Mouse (Mus musculus): ENCODE measurements around the gene Tgm2.

Tgm2 gene

DNA sequence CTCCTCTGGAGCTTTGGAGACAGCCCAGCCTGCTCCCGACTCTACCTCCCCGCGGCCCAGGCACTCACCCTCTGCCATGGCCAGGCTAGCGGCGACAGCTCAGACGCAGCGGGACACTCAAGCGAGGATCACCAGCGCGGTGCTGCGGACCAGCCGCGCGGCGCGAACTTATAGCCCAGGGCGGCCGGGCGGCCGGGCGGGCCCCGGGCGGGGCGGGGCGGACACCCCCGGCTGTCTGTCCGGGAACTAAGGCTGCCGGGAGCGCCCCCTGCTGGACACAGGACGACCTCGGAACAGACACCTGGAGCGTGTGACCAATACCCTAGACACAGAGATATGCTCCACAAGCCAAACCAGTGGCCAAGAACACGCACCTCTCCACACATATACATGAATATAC lies at the start of gene Tgm2:
Gene Tgm2 (minus strand): TSS at position 214 of the 400 bp plus-strand sequence.
- peak; percentile 79 to 93 for DNase-seq

DNA sequence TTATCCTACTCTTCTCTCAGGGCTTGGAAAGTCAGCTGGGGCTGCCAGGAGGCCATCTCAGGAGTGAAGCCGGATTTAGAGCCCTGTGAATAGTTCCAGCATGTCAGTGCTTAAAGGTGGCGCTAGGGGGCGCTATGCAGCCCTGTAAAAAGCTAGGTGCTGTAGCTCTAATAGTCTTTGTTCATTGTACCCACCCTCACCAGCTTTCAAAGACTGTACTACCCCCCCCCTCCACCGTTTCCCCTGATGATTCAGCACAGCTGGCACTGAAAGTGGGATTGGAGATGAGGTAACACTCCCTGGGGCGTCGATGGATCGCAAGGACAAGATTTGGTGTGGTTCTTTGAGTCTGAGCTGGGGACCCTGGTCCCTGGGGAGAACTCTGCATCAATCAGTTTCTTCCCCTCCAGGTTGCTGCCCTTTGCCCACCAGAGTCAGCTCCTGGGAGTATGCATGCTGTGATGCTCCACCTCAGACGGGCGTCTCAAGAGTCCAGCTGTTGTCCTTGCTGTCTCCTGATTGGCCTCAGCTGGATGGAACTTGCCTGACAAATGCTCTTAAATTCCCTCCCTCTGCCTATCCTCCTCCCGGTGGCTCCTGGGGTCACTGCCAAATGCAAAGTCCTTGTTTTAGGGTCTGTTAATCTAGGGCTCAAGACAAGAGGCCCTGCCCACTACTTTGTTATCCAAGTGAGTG lies 48.9 kb upstream of the Tgm2 start:
- DNase-seq, result peak in 1 of 2 experiments; percentile 43

DNA sequence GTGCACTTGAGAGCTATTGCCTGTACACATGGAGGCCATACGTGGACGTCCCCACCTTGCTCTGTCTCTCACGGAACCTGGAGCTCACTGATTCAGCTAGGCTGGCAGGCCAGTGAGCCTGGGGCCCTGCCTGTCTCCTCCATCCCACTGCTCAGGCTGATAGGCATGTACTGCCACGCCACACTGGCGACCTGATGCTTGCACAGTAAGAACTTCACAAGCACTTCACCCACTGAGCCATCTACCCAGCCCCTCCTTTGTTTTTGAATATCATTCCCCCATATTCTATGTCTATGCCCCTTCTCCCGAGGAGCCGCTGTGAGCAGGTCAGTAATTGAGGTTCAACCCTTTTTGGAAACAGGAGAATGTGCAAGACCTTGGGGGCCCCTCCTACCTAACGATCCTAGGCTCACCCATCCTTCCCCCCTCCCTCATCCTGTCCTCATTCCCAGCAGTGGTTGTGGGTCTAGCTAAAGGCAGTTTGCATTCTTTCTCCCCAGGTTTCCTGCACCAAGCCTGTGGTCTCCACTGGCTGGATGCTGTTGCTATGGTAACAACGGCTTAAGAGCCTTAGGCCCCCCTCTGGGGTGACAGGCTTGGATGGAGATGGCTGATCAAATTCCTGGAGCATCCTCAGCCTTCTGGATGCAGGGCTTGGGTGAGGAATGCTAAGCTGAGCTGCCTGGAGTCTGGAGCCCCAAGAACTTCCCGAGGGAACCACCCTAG lies 47.5 kb upstream of the Tgm2 start:
- no peak for DNase-seq

DNA sequence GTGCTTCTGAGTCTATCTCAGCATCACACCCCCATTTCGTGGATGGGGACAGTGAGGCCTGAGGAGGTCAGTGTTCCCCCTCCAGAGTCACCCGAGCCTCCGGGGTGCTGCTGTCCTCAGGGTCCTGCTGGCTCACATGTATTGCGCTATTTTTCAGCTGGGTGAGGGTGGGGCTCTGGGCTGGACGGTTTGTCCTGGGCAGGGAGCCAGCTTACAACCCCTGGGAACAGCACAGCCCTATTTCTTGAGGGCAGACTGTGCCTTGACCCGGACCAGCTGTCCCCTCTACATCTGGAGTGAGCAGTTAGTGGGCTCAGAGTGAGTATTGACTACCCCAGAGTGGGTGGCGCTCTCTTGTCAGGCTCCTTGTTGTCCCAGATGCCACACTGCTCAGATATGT lies 44.9 kb upstream of the Tgm2 start:
- DNase-seq, result no peak

DNA sequence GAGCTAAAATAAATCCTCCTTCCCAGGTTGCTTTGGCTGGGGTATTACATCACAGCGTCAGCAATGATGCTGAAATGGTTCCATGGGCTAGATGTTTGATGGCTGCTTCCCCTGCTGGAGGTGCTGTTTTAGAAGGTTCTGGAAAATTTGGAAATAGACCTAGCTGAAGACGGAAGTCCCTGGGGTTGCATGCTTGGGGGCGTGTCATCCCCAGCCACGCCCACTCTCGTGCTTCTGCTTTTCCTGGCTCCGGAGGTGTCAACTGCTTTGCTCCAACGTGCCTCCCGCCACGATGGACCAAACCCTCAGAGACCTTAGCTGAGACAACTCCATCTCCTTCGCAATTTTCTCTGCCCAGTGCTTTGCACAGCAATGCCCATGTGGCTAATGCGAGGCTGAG lies 43.2 kb upstream of the Tgm2 start:
- DNase-seq, result no peak

DNA sequence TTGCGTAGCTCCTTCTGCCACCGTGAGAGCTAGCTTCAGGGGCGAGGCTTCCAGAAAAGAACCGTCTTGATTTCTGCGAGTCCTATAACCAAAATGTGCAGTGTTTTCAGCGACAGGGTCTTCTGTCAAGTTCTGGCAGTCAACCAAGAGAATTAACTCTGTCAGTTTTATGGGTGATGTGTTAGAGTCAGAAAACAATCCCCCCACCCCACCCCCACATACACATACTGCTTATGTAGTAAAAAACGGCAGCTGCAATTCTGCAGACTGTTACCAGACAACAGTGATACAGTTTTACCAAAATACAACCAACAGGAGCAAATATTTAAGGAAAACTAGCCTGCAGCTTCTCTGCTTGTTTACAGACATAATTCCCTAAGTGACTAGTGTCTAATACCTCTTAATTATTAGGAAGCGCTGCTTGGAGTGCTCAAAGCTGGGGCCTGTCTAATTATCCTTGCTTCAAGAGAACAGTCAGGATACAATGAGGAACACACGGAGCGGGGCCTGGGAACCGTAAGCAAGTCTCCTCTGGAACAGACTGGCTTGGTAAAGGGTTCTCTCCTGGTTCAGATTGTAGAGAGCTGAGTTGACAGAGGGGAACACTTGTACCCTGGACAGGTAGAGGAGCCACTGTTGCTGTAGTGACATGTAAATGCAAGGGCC lies 40.1 kb upstream of the Tgm2 start:
- no peak for DNase-seq

DNA sequence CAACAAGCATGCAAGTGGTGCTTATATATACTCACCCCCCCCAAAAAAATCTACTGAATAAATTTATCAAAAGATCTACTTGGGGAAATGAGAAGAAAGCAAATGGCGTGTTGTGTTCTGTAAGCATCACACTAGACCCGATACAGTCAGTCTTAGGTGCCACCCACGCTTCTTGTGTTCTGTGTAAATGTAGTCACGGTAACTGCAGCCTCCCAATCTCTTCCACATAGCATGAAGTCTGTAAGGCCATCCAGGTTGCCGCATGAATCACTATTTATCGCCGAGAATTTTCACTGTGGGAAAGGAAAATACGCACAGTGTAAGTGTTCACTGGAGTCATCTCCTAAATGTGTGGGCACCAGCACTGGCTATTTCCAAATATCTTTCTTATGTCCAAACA lies 37.0 kb upstream of the Tgm2 start:
- DNase-seq, result no peak

DNA sequence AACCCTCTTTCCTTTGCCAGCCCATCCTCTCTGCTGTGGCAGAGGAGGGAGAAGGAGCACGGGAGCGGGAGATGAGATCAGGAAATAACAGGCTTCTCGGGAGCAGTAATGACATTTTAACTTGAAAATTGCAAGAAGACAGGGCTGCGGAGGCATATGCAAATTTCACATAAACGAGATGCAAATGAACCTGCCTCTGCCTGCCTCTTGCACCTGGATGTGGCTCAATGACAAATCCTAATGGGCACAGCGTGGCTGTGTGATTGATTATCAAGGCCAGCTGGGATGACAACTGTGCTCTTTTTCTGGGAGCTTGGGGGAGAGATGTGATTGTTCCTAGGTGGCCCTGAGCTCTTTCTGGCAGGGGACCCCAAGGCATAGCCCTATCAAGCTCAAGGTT lies 35.7 kb upstream of the Tgm2 start:
- DNase-seq, result no peak

DNA sequence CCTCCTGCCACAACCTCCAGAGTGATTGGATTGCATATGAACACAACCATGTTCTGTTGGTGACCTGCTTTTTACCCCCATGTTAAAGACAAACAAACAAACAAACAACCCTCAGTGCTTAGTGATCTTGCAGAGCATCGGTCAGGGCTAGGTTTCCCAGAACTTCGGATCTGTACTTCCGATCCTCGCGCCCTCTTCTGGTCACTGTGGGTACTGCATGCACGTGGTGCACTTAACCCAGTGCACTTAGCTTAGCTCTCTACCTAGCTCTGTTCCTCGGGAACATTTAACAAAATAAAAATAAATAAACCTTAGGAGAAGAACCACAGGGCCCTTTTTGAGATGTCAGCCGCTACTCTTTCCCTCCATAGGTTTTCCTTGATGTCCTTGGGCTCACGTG lies 34.6 kb upstream of the Tgm2 start:
- peak in 1 of 2 experiments; percentile 58 for DNase-seq

DNA sequence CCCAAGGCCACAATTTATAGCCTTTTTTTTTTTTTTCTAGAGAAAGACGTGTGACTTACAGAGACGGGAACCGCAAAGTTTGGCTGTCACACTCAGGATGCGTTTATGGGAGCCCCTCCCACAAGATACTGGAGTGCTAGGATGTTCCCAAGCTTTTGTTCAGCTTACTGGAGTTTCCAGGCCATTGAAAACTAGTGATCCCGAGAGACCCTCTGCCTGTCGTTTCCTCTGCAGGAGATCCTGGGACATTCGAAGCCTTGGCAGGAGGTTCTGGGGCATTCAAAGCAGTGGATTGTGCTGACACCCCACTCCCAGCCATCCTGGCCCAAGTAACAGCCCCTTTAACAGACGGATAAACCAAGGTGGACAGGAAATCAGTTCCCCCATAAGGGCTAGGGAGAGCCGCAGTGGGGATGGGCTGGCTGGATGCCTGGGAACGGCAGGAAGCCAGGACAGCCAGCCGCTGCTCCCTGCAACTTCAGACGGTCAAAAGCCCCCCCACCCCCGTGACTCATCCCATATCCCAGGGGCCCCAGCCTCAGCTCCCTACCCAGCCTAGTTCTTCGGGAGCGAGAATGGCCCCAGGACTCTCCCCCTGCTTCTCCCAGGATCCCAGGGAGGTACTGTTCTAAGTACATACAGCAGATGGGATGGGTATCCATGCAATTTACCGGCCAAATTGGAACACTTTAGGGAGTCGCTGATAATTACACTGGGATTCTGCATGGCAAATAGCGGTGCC lies 33.3 kb upstream of the Tgm2 start:
- no peak for DNase-seq

DNA sequence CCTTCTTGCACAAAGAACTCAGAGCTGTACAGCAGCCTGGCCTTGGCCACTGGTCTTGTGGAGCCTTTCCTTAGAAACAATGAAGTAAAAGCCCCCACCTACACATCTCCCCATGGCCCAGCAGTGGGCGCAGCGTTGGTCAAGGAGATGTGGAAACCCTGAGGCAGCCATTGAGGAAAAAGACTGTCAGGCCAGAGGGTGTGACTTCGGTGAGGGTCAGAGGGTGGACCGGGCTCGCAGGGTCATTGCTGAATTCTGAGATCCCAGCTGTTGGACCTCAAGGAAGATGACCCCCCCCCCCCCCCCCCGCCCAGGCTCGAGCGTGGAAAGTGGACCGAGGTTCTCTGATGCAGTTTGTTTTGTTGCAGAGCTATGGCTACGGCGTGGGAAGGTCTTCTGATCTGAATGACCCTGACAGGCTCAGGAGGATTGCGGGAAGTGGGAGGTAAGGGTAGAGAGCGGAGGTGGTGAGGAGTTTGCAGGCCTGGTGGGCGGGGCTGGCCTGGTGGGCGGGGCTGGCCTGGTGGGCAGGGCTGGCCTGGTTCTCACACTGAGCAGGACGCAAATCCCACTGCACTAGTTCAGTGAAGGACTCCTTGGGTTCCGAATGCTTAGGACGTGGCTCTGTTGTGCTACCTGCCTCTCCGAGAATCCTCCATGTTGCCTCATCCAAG lies 32.6 kb upstream of the Tgm2 start:
- peak; percentile 69 to 85 for DNase-seq

DNA sequence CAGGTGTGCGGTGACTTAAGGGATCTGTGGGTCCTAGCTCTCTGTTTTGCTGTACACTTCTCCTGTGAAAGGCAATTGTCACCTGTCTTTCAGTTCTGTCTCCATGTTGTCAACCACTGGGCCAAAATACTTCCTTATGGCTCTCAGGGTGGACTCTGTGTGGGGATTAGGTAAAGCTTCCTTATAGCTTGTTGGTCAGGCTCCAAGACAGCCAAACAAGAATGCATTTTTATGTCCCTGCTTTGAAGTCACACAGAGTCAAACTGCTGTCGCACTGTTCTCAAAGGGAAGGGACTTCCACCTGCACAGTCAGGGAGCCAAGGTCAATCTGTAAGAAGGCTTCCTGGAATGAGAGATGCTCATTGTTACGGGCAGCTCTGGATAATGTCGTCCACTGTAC lies 31.9 kb upstream of the Tgm2 start:
- no peak for DNase-seq

DNA sequence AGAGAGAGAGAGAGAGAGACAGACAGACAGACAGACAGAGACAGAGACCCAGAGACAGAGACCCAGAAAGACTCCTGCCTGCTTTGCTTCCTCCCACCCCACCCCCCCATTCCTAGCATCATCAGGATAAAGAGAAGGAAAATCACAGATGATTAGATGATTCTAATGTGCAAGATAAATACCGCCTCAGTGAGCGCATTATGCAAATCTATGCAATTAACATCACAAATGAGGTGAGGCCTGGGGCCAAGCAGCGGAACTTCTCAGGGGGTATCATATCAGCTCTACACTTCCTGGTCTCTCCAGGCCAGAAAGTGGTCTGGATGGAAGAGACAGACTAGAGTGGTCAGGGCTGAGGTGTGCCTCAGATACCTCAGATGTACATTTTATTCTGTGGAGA lies 31.3 kb upstream of the Tgm2 start:
- no peak for DNase-seq

DNA sequence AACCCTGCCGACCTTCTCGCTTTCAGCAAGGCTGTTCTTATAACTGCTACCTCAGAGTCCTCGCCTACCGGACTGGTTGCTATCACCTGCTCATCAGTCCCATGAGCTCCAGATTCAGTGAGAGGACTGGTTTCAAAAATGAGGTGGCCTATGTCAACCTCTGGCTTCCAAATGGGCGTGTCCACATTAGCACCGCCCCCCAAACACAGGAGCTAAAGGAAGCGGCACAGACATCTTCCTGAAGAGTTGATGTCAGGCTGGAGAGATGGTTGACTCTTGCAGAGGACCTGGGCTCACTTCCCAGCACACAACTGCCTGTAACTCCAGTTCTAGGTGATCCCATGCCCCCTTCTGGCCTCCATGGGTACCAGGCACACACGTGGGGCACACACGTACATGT lies 30.5 kb upstream of the Tgm2 start:
- no peak for DNase-seq

DNA sequence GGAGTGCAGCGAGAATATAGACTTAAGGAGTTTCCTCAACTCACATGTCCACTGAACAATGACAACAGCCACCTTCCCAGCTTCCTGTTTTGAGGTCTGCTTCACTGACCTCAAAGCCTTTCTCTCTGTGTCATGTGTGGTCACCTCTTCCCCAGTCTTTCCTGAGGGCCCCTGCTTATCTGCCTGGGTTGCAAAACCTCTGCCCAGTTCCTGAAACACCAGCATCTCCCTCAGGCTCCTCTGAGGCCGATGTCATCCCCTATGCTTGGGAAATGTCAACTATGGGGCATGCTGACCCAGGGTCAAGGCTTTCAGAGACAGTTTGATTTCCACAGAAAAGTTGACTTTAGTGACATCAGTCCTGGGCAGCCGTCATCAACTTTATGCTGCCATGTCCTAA lies 29.2 kb upstream of the Tgm2 start:
- DNase-seq, result no peak

DNA sequence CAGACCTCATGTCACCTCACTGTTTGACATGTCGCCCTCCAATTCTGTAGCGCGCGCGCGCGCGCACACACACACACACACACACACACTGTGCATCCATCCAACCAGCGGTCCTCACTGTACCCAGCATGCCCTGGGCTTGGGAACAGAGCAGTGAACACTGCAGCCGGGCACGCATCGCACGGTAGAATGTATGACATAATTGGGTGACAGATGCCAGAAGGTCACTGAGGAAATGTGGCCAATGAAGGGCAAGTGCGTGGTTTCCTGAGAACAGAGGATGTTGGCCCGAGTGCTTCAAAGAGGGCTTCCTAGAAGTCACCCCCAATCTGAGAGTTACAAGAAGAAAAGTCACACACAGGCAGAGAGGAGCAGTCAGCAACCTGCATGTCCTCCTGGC lies 28.7 kb upstream of the Tgm2 start:
- DNase-seq, result peak in 1 of 2 experiments; percentile 31

DNA sequence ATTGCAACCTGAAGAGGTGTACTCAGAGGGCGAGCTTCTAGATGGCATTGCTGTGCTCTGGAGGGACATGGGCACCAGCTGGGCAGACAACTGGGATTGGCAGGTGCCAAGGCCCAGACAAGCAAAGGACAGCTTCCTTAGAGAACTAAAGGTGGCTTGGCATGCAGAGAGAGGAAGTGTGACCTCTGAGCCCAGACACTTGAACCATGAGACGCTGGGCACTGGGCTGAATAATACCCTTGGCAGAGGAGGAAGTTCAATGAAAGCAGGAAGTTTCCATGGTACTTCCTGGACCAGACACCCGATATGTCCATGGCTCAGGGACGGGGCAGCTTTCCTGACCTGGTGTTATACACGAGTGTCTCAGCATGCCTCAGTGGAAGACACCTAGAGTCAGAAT lies 28.2 kb upstream of the Tgm2 start:
- DNase-seq, result peak in 1 of 2 experiments; percentile 38

DNA sequence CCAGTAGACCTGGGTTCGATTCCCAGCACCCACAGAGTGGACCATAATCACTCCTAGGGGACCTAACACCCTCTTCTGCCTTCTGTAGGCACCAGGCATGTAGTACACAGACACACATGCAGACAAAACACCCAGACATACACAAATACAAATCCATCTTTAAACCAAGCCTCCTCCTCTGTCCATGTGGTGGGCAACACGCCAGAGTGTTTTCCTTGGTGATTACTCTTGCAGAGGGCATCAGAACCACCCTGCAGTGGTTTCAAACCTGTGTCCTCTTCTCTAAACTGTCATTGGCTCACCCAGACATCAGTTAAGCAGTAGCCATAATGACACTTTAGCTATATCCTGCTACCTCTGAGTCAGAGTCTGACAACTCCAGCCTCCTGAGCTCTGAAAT lies 24.2 kb upstream of the Tgm2 start:
- DNase-seq, result no peak

DNA sequence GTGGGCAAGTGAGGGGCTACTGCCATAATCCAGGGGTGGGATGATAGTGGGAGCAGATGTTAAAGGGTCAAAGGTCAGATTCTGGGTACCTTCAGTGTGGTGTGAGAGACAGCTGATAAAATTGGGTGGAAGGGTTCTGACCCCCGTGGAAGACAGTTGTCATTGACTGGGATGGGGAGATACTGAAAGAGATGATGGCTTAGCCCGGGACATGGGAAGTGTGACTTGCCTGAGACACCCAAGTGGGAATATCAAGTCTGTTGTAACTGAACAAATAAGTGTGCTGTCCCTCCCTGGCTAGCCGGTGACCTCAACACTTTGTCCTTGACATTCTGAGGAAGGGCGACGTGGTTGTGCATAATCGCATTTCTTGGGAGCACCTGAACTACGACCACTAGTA lies 23.5 kb upstream of the Tgm2 start:
- no peak for DNase-seq

DNA sequence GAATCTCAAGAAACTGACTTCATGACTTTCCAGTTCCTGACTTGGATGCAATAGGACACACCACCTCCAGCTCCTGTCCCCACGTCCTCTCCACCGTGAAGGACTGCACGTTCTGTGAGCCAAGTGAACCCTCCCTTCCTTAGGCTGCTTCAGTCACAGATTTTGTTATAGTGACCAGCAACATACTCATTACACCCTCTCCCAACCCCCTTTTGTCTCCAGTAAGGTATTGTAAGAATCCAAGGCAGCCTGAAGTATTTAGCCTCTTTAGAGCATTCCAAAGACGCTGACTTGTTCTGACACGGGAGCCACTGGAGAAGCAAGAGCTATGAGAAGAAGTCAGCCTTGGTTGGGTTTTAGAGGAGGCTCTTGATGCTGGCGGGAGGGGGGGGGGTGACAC lies 23.1 kb upstream of the Tgm2 start:
- no peak for DNase-seq

DNA sequence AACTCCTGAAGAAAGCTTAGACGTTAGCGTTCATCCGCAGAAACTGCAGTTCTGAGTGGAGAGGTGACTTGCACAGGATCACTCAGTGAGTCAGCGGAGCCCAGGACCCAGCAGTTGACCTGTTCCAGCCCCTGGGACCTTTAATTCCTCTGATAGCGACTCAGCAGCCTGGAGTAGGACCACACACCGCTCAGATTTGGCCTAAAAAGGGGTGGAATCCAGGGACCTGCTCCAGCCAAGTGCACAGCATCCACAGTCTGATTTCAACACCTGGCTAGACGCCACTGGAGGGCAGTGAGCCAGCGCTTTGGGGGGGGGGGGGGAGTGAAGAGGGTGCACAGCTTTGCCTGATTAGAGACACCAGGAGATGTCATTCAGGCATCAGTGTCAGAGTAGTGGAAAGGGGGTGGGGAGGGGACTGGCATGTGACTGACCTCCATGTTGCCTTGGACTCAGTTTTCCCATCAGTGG lies 22.5 kb upstream of the Tgm2 start:
- no peak for DNase-seq

DNA sequence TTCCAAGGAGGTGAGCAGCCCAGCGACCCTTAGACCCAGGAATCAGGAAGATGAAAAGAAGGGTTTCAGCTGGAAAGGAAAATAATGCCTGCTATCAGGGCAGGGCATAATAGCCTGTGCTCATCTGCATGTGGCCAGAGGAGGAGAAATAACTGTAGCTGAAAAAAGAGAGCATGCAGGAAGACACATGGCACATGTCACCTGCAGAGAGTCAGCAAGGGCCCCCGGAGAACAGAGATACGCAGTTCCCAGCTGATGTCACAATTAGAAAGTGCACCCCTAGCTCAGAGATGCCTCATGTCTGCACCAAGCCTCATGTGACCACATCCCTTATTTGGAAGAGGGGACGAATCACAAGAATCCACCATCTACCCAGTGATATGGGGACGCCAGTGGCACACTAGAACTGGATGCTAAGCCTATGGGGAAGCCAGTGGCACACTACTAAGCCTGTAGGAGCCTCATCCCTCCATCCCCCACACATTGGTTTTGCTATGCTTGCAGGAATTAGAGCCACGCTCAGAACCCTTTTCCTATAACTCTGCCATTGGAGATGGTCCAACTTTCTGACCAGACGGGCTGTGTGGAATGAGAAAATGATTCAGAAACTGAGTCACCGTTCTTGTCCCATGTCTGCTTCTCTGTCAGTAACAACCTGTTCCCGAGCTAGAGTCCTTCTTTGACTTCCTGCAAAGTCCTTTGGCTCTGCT lies 21.4 kb upstream of the Tgm2 start:
- DNase-seq, result no peak
